Mouse (Mus musculus) G1E (cell line): ENCODE data around the gene Gm11549.

ENCODE experiments used
- CTCF ChIP-seq: IDR thresholded peaks from 2 replicates; pipeline ENCODE4 v1.5.1; 2012; ENCODE audit warnings: low read depth, low read length, inconsistent platforms, mixed read lengths
- GATA1 ChIP-seq: IDR thresholded peaks from 2 replicates; pipeline ENCODE4 v1.6.1; 2012; ENCODE audit warnings: borderline replicate concordance, low read length, inconsistent platforms, mixed read lengths
- GATA2 ChIP-seq: IDR thresholded peaks from 2 replicates; pipeline ENCODE4 v1.6.1; 2012; ENCODE audit warnings: low read depth, low read length, inconsistent platforms, borderline replicate concordance
- POLR2AphosphoS5 ChIP-seq: IDR thresholded peaks from 2 replicates; pipeline ENCODE4 v1.6.1; 2012; ENCODE audit warnings: low read depth, low read length, inconsistent platforms; ENCODE audit not compliant: insufficient replicate concordance
- TAL1 ChIP-seq: conservative IDR thresholded peaks from 2 replicates; pipeline ENCODE4 v1.6.1; 2012; ENCODE audit warnings: low read depth, low read length, inconsistent platforms, mixed read lengths

GRCm38 (mm10) chr3:36465538-36465937, 56.1 kb downstream of the Gm11549 start:
- TF ChIP-seq GATA2 (no peak), TAL1 (no peak), CTCF (no peak), POLR2AphosphoS5 (no peak), GATA1 (no peak)
